Mouse (Mus musculus) G1E (cell line): ENCODE data around the gene Itih4.

Source experiments
- CTCF ChIP-seq: IDR thresholded peaks from 2 replicates; pipeline ENCODE4 v1.5.1; 2012; ENCODE audit warnings: low read depth, low read length, inconsistent platforms, mixed read lengths
- GATA1 ChIP-seq: IDR thresholded peaks from 2 replicates; pipeline ENCODE4 v1.6.1; 2012; ENCODE audit warnings: borderline replicate concordance, low read length, inconsistent platforms, mixed read lengths

DNA sequence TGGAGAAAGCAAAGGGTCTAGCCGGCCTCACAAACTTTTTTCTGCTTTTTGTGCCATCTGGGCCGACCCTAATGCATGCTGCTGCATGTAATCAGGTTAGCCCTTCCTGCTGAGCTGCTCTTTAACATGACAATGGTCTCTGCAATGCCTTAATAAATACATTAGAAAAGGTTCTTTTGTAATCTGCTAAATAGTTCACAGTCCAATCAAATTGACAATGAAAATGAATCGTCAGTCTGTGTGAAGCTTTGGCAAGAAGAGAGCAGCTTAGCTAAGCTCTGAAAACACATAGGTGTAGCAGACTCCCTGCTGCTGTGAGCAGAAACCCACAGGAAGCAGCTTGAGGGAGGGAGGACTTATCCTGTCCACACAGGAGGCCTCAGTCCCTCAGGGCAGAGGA lies 13.7 kb downstream of the Itih4 start:
- TF ChIP-seq GATA1 (no peak), CTCF (no peak)
